Mouse (Mus musculus) liver, adult 2 months (tissue): ENCODE data around the gene Unc13a.

ENCODE experiments used
- CTCF ChIP-seq: fragments of 200-500 bp; IDR thresholded peaks from 2 replicates; pipeline ENCODE4 v1.5.1; 2011; ENCODE audit warnings: low read depth, low read length, control low read depth
- POLR2A ChIP-seq: fragments of 200-500 bp; IDR thresholded peaks from 2 replicates; pipeline ENCODE4 v1.6.1; 2011; ENCODE audit warnings: low read length, control low read depth; ENCODE audit not compliant: insufficient read depth; ENCODE audit errors: extremely low read depth

- TF ChIP-seq CTCF (no peak), POLR2A (no peak)
Measured at GRCm38 (mm10) chr8:71602666-71603334, 68.8 kb downstream of the Unc13a start.
